Mouse (Mus musculus) MEL (cell line): ENCODE data around the gene Fam19a2.

Experiments used
- POLR2A ChIP-seq, 2 experiments: IDR thresholded peaks; 2 replicates each; pipeline ENCODE4 v1.6.1; 2011 to 2012; ENCODE audit warnings: low read length in 2 of 2, mild to moderate bottlenecking in 2 of 2, control low read depth in 1 of 2, improper control_type of control experiment in 1 of 2, low read depth in 1 of 2, moderate library complexity in 1 of 2; ENCODE audit not compliant: control insufficient read depth in 1 of 2, insufficient read depth in 1 of 2, poor library complexity in 1 of 2
- TAL1 ChIP-seq: IDR thresholded peaks from 2 replicates; pipeline ENCODE4 v1.6.1; 2012; ENCODE audit warnings: mild to moderate bottlenecking, inconsistent platforms, low read length, moderate library complexity, mixed read lengths

GRCm38 (mm10) chr10:123229420-123229819, 34.4 kb upstream of the Fam19a2 start:
- TF ChIP-seq TAL1 (no peak), POLR2A (IDR thresholded peaks at IDR 0.05; ENCODE audit: control insufficient read depth in 1 of 2, insufficient read depth in 1 of 2, low read depth in 1 of 2, low read length in 2 of 2, poor library complexity in 1 of 2) (no peak)
